Mouse (Mus musculus): ENCODE results near the gene Myrfl.

Gene Myrfl

GRCm38 (mm10) chr10:116896336-116897177 lies at the start of gene Myrfl:
Myrfl (minus strand) TSS chr10:116896919.
- DNase-seq (ENCODE audit: low read depth, low spot score): no peak

DNA sequence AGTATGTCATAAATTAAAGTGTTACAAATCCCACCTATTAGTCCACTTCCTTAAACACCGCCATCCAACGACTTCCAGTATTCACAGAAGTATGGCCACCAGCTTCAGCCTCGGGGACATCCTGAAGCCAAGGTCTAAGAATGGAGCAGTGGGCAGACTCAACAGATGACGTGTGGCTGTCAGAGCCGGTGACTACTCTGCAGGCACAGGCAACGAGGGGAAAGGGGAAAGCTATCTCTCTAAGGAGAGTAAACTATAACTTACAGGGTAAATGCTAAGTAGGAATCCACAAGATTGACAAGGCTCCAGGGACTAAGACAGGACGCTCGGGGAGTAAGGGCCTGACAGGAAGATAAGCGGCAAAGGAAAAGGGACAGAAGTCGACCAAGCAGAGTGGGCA lies 48.2 kb upstream of the Myrfl start:
- DNase-seq (ENCODE audit: low read depth, low spot score): peak; percentile 5

GRCm38 (mm10) chr10:116944144-116944543 lies 47.4 kb upstream of the Myrfl start:
- peak; percentile 60 for DNase-seq (ENCODE audit: low read depth, low spot score)

DNA sequence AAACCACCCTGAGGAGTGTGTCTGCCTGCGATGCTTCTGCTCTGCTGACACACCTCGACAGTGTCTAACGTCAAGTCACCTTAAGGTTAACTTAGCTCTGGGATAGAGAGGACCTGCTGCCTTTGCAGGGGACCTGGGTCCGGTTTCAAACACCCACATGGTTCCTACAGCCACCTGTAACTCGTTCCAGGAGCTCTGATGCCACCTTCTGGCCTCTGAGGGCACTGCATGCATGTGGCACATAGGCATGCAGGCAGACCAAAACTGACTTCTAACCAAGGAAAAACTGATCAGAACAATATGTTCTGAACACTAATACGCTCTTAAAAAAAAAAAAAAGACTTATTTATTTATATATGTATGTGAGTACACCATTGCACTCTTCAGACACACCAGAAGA lies 46.3 kb upstream of the Myrfl start:
- peak; percentile 74 for DNase-seq (ENCODE audit: low read depth, low spot score)

GRCm38 (mm10) chr10:116935028-116935427 lies 38.3 kb upstream of the Myrfl start:
- peak; percentile 64 for DNase-seq (ENCODE audit: low read depth, low spot score)

- peak; percentile 69 for DNase-seq (ENCODE audit: low read depth, low spot score)
These were observed 37.1 kb upstream of the Myrfl start for GRCm38 (mm10) chr10:116933794-116934193.

DNA sequence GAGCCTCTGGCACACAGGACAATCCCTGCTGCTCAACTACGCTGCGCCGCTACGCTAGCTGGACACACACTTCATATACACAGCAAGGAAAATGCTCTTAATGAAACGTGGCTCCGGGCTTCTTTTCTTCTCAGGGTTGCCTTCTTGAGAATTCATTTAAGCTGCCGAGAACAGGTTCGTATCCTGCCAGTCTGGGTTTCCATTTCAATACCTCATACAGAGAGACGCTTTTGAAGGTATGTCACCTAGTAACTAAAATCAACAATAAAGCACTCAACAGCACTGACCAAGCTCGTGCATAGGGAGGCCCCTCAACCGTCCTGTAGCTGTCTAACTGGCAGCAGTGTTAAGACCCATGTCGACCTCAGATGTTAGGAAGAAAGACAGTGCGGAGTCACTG lies 35.7 kb upstream of the Myrfl start:
- peak; percentile 45 for DNase-seq (ENCODE audit: low read depth, low spot score)

GRCm38 (mm10) chr10:116931497-116932179 lies 34.9 kb upstream of the Myrfl start:
- peak; percentile 67 for DNase-seq (ENCODE audit: low read depth, low spot score)

GRCm38 (mm10) chr10:116930936-116931335 lies 34.2 kb upstream of the Myrfl start:
- DNase-seq (ENCODE audit: low read depth, low spot score): peak; percentile 68

- DNase-seq (ENCODE audit: low read depth, low spot score): peak; percentile 89
These were observed 33.8 kb upstream of the Myrfl start for GRCm38 (mm10) chr10:116930506-116930905.

DNA sequence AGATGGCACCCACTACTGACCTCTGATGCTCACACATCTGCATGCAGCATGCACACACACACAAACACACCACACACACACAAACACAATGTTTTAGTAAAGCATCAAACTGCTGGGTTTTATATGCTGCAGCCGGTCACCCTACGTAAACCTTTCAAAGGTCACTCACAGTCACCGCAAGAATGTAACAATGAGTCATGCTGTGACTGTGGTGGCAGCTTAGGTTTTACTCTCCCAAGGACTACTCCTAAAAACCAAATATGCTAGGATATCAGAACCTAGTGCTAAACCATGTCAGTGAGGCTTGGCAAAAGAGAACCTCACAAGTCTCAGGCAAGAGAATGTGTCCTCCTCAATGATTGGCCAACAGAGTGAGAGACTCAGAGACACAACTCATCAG lies 32.1 kb upstream of the Myrfl start:
- DNase-seq (ENCODE audit: low read depth, low spot score): peak; percentile 29

DNA sequence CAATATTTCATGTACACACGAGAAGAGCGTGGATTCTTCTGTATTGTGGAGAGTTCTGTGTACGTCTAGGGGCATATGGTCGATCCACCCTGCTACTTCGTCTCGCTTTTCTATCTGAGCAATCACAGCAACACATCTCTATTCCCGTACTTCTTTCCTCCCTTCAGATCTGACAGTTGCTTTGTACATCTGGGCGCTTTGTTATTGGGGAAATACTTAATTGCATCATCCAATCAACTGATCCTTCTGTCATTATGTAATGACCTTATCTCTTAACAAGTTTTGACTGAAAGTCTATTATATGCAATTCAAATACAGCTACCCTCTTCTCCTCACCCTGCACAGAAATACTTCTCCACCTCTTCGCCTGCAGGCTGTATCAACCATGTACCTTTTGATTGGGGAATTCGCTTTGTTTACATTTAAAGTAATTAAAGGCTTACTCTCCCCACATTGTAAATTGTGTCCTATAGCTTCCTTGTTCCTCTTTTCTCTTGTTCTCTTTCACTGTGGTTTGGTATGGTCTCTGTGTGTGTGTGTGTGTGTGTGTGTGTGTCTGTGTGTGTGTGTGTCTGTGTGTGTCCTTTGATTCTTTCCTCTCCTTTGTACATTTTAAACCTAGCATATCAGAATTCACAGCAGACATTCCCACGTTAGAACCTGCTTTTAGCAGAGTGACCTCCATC lies 29.9 kb upstream of the Myrfl start:
- no peak for DNase-seq (ENCODE audit: low read depth, low spot score)

GRCm38 (mm10) chr10:116923651-116924495 lies 27.2 kb upstream of the Myrfl start:
- DNase-seq (ENCODE audit: low read depth, low spot score): peak; percentile 65

DNA sequence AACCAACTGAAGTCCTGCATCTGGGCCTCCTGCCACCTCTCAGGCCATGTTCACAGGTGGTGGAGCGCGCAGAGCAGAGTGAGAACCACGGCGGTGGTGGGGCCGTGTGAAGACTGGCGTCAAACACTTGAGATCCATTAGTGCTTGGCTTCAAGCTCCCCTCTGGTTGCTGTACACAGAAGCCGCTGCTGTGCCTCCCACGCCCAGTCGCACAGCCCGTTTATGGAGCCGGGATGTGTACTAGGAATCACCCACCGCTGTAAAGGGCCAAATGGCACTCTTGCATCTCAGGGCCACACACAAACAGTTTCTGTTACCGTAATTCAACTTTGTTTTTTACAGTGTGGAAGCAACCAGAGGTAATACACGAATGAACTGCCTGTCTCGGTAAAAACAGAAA lies 25.4 kb upstream of the Myrfl start:
- peak; percentile 59 for DNase-seq (ENCODE audit: low read depth, low spot score)

GRCm38 (mm10) chr10:116921416-116921815 lies 24.7 kb upstream of the Myrfl start:
- DNase-seq (ENCODE audit: low read depth, low spot score): no peak

DNA sequence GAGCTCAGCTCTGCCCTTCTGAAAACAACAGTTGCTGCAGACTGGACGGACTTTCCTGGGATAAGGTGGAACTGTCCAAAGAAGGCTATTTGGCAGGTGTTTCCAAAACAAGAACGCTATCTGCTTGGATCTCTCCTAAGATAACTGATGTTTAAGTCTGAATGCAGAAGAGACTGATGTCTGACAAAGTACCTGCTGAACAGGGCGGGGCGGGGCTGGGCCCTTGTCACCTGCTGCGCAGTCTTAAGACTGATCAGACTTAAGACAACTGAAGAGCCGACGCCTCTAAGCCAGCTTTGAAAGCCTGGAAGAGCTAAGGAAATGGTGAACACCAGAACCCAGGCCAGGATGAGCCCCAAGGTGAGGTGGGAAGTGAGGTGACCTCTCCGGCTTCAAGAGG lies 23.9 kb upstream of the Myrfl start:
- peak; percentile 48 for DNase-seq (ENCODE audit: low read depth, low spot score)

GRCm38 (mm10) chr10:116919368-116920317 lies 22.9 kb upstream of the Myrfl start:
- DNase-seq (ENCODE audit: low read depth, low spot score): peak; percentile 63

DNA sequence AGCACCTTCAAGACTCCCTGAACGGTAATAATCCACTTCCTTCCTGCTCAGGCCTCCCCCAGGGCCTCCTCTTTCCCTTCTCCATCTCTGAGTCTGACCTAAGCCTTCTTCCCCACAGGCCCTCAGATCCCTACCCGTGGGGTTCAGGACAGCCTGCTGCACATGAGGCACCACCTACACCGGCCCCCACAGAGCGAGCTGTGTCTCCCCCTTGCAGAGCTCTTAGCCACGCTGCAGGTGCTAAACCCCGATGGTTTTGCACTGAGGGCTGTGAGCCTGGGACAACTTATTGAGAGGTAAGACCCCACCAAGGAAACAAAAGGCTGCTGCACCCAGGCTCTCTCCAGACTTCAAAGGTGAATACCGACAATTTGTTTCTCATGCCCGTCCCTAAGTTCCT lies 19.9 kb upstream of the Myrfl start:
- DNase-seq (ENCODE audit: low read depth, low spot score): peak; percentile 54

- DNase-seq (ENCODE audit: low read depth, low spot score): peak; percentile 45
These were observed 18.6 kb upstream of the Myrfl start for GRCm38 (mm10) chr10:116915286-116915685.

- DNase-seq (ENCODE audit: low read depth, low spot score): peak; percentile 62
These were observed 17.9 kb upstream of the Myrfl start for GRCm38 (mm10) chr10:116914586-116914985.
